Mouse (Mus musculus) inflammation-experienced regulatory T-cells, adult 6 months (primary cell): Measurements from ENCODE around the gene Rph3a. TPM values are rescaled to one million over a fixed set of nuclear protein-coding genes. Genes with fewer than 3 reads are reported as not detected.
"Not testable (repeated sequence)": the region's sequence is repeated elsewhere in the genome, so short reads cannot be mapped to it uniquely, and the experiment has no call there.

Experiments used
- ATAC-seq: one replicate; pipeline ENCODE4 v1.8.0; 2017
- polyA plus RNA-seq, 3 experiments: library from polyadenylated mRNA; unstranded; fragments of 100-300 nt; shearing (Covaris generic); gene quantifications; one replicate each; pipeline ENCODE4 v1.2.1; 2017

Gene Rph3a
- polyA plus RNA-seq, 3 experiments from 2014 or later = not detected

- ATAC-seq = no peak
These were observed 37.6 kb downstream of the Rph3a start for GRCm38 (mm10) chr5:120972278-120972677.

DNA sequence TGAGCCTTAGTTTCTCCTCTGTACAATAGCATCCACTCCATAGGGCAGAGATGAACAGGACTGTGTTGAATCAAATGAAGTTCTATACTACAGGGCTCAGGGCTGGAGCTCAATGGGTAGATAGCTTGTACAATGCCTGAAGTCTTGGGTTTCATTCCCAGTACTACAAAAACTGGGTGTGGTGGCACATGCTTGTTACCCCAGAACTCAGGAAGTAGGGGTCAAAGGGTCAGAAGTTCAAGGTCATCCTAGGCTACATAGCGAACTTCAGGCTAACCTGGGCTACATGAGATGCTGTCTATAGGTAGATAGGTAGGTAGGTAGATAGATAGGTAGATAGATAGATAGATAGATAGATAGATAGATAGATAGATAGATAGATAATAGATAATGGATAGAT lies 38.6 kb downstream of the Rph3a start:
- no peak for ATAC-seq

GRCm38 (mm10) chr5:120969703-120970102 lies 40.2 kb downstream of the Rph3a start:
- no peak for ATAC-seq

DNA sequence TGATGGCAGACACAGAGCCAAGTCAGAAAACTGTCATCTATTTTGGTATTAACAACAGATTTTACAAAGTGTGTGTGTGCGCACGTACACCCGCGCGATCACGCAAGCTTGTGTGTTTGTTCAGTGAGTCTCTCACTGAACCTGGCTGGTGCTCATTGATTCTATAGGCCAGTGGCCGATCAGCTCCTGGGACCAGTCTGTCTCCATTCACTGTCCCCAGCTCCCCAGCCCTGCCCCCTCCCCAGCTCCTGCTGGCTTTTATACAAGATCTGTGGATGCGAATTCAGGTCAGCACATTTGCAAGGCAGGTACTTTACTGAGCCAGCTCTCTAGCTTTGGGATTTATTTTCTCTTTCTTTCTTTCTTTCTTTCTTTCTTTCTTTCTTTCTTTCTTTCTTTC lies 41.1 kb downstream of the Rph3a start:
- no peak for ATAC-seq

DNA sequence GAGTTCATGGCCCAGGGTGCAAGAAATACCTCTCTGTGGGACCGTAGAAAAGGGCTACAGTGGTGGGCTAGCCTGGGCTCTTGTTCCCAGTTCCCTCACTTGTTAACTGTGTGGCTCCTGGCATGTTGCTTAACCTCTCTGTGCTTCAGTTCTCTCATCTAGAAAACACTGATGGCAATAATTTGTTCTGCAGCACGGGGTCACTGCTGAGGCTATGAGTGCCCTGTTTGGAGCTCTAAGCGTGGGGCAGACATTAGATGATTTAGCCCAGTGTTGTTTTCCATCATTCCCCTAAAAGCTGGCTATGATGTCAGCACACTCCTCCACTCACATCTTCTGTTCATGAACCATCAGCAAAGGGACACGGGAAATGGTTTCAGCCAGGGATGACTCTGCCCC lies 41.8 kb downstream of the Rph3a start:
- ATAC-seq = no peak

- no peak for ATAC-seq
These were observed 42.3 kb downstream of the Rph3a start for GRCm38 (mm10) chr5:120967355-120968133.

- ATAC-seq = no peak
These were observed 43.0 kb downstream of the Rph3a start for GRCm38 (mm10) chr5:120966894-120967293.

DNA sequence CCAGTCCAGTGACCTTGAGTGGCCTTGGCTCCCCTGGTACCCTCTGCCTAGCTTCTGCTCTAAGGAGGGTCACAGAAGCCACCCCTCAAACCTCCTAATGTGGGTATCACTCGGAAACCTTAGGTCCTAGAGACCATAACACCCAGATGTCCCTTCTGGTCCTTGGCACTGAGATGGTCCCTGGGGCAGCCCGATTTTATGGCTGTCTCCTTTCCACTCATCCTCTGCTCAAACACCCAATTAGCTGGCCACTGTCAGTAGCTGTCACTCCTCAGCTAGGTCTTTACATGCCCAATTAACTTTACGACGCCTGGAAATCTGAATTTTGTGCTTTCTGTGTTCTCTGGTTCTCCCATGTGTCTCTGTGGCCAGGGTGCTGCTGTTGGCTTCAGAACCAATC lies 43.7 kb downstream of the Rph3a start:
- ATAC-seq = no peak

DNA sequence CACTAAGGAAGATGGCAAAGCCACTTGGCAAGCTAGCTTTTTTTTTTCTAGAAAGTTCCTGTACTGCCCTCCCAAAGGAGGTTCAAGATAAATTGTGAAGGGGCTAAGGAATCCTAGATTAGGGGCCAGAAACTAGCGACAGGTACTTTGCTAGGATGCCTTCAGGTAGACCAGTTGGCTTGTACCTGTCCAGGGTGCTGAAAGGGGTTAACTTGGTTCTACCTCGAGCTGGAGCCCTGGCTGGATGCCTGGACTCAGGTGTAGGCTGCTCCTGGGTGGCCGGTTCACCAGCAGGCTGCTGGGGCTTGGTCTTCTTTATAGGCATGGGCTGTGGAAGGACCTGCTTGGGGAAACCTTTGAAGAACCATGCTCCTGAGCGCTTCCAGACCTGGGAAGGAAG lies 48.9 kb downstream of the Rph3a start:
- ATAC-seq = no peak

GRCm38 (mm10) chr5:120953974-120954373 lies 55.9 kb downstream of the Rph3a start:
- ATAC-seq = no peak

DNA sequence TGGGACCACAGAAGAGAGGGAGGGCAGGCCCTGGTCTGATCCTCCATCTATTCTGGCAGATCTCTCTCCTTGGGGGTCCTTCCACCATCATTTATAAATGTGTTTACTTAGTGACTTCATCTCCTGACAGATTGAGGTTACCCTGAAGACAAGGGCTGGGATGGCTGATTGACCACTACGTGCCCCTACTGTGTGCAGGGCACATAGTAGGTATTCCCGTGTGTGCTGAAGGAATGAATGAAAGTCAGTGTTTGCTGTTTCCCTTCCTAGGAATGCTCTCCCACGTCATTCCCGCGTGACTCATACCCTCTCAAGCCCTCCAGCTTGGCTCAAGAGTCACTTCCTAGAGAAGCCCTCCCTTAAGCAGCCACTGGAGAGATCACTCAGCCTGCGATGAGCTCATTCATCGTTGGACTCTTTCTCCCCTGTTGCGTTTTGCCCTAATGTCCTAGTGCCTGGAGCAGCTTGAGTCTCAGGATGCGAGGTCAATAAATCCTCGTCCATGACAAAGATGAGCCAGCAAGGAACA lies 57.6 kb downstream of the Rph3a start:
- no peak for ATAC-seq

DNA sequence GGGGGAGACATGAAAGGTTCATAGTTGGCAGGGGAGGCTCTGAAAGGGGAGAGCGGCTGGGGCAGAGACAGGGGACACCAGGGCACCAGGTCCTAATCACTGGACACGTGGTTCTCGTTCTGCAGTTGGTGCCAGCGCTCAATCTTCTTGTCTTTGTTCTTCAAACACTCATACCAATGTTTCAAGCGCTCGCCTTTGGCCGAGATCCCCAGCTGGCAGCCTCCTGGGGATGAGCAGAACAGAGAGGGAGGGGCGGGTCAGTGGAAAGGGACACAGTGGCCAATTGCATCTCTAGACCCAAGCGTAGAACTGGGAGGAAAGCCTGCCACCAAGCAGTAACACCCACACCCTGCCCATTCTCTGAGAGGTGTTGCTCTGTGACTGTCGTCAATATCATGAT lies 67.8 kb downstream of the Rph3a start:
- ATAC-seq = no peak

- no peak for ATAC-seq
These were observed 71.3 kb downstream of the Rph3a start for GRCm38 (mm10) chr5:120938586-120938985.

GRCm38 (mm10) chr5:120937841-120938240 lies 72.1 kb downstream of the Rph3a start:
- ATAC-seq = no peak

DNA sequence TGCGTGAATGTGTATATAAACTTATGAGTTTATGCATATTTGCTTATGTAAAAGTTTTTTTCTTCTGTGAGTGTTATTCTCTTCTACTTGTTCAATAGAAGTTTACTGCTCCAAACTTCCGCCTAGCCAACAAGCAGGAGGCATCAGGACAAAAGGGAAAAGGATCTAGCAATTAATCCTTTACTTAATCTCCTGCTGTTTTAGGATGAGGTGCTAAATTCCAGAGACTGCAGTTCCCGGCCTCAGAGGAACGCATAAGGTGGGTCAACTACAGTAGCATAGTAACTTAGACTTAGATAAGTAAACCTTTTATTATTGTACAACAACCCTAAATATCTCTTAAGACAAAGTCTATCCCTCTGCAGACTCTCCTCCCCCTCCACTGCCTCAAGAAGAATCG lies 75.9 kb downstream of the Rph3a start:
- ATAC-seq = no peak

DNA sequence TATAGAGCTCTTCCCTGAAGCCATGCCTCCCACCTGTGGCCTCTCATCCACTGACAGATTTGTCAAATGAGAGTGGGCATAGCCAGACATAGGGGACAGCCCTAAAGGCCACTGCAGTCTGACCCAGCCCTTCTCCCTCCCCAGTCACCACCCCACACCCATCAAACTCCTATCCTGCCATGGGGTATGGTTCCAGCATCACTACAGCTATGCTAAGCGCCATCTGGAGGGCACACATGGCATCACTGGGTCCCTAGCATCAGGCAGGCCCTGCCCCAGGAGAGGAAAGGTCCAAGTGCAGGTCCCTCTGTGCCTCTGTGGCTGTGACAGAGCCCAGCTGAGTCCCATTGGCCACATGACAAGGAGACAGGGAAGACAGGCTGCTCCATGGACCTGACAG lies 82.9 kb downstream of the Rph3a start:
- no peak for ATAC-seq

DNA sequence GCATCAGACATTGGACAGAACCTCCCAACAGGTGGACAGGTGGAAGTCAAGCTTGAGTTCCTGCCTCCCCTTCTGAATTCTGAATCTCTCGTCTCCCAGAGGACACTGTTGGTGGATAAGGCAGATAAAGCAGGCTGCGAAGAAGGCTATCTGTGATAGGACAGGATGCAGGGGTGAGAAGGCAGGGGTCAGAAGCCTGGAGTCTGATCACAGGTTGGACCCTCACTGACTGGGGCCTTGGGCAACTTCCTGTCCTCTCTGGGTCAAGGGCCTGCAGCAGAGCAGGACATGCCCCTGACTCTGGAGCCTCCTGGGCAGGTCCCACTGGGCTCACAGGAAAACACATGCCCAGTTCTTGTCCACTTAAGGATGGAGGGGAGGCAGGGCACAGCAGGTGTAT lies 83.6 kb downstream of the Rph3a start:
- not testable (repeated sequence) for ATAC-seq

- ATAC-seq = not testable (repeated sequence)
These were observed 85.4 kb downstream of the Rph3a start for GRCm38 (mm10) chr5:120924520-120924919.

- ATAC-seq = no peak
These were observed 85.9 kb downstream of the Rph3a start for GRCm38 (mm10) chr5:120923969-120924368.

DNA sequence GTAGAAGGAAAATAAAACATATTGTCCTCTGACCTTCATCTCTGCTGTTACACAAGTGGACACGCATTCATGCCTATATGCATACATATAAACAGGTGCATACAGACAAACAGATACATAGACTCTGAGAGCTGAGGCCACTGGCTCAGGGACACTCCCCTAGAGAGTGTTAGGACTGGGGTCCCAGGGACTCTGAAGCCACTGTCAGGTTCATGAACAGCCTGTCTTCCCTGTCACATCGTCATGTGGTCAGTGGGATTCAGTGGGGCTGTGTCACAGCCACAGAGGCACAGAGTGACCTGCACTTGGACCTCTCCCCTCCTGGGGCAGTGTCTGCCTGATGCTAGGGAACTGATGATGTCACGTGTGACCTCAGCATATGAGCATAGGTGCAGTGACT lies 89.6 kb downstream of the Rph3a start:
- no peak for ATAC-seq

- ATAC-seq = not testable (repeated sequence)
These were observed 90.5 kb downstream of the Rph3a start for GRCm38 (mm10) chr5:120919156-120919935.

GRCm38 (mm10) chr5:120914204-120914603 lies 95.7 kb downstream of the Rph3a start, which contains the start of gene Oas1d:
Gene Oas1d (plus strand): TSS chr5:120914536.
- not testable (repeated sequence) for ATAC-seq

GRCm38 (mm10) chr5:120908196-120908920 lies 101.5 kb downstream of the Rph3a start:
- ATAC-seq = no peak
